Mouse (Mus musculus) thymus, postnatal 0 days (tissue): Measurements from ENCODE around the gene Avl9. TPM values are rescaled to one million over a fixed set of nuclear protein-coding genes. Genes with fewer than 3 reads are reported as not detected.
A peak's percentile ranks its signal among the peaks of the same experiment; 100 is the strongest.

Experiments
- DNase-seq: peaks from one replicate; pipeline ENCODE4 v3.0.0-alpha.2; 2015; ENCODE audit warnings: low spot score
- polyA plus RNA-seq: library from polyadenylated mRNA; unstranded; fragments of >200 nt; fragmentation: Nextera tagmentation; extraction: Ambion mirVana; gene quantifications from 2 replicates; pipeline ENCODE4 v1.2.1, GENCODE M21; 2015

Avl9 gene
- 16.6 and 20.0 TPM in 2 replicates for polyA plus RNA-seq

- peak; percentile 98 for DNase-seq
Observed at GRCm38 (mm10) chr6:56714574-56715269, at the start of gene Avl9. Gene Avl9 (plus strand): TSS chr6:56714899.

GRCm38 (mm10) chr6:56688238-56688637, 26.5 kb upstream of the Avl9 start:
- no peak for DNase-seq

- DNase-seq = peak; percentile 78
Observed at GRCm38 (mm10) chr6:56691205-56691604, 23.5 kb upstream of the Avl9 start.

GRCm38 (mm10) chr6:56692445-56692844, 22.3 kb upstream of the Avl9 start:
- DNase-seq = no peak

- DNase-seq = peak; percentile 91
Observed at GRCm38 (mm10) chr6:56703931-56704900, 10.5 kb upstream of the Avl9 start, which contains the start of gene Lsm5. Gene Lsm5 (minus strand): TSS chr6:56704710.

- DNase-seq = no peak
Observed at GRCm38 (mm10) chr6:56714186-56714573, 519 bp upstream of the Avl9 start.

GRCm38 (mm10) chr6:56715270-56715666, 569 bp downstream of the Avl9 start:
- DNase-seq = no peak

GRCm38 (mm10) chr6:56719071-56719470, 4.4 kb downstream of the Avl9 start:
- no peak for DNase-seq

- no peak for DNase-seq
Observed at GRCm38 (mm10) chr6:56720877-56721276, 6.2 kb downstream of the Avl9 start.

- DNase-seq = no peak
Observed at GRCm38 (mm10) chr6:56732545-56732944, 17.8 kb downstream of the Avl9 start.

- no peak for DNase-seq
Observed at GRCm38 (mm10) chr6:56745950-56746543, 31.3 kb downstream of the Avl9 start.

GRCm38 (mm10) chr6:56753719-56754118, 39.0 kb downstream of the Avl9 start:
- no peak for DNase-seq

- no peak for DNase-seq
Observed at GRCm38 (mm10) chr6:56756117-56756516, 41.4 kb downstream of the Avl9 start.

GRCm38 (mm10) chr6:56759324-56759723, 44.6 kb downstream of the Avl9 start:
- DNase-seq = no peak

- DNase-seq = no peak
Observed at GRCm38 (mm10) chr6:56765265-56765664, 50.6 kb downstream of the Avl9 start.

GRCm38 (mm10) chr6:56765696-56766095, 51.0 kb downstream of the Avl9 start:
- DNase-seq = no peak

- no peak for DNase-seq
Observed at GRCm38 (mm10) chr6:56775816-56776215, 61.1 kb downstream of the Avl9 start.

GRCm38 (mm10) chr6:56779636-56780035, 64.9 kb downstream of the Avl9 start:
- no peak for DNase-seq

- DNase-seq = no peak
Observed at GRCm38 (mm10) chr6:56783561-56784272, 69.0 kb downstream of the Avl9 start.

- DNase-seq = no peak
Observed at GRCm38 (mm10) chr6:56785068-56785467, 70.4 kb downstream of the Avl9 start.

- DNase-seq = no peak
Observed at GRCm38 (mm10) chr6:56787668-56788067, 73.0 kb downstream of the Avl9 start.
